Mouse (Mus musculus) cortical plate, adult 2 months (tissue): ENCODE results near the gene Nelfb. TPM values are rescaled to one million over a fixed set of nuclear protein-coding genes. Genes with fewer than 3 reads are reported as not detected.
"Not testable (repeated sequence)": the region's sequence is repeated elsewhere in the genome, so short reads cannot be mapped to it uniquely, and the experiment has no call there.

Experiments used
- H3K27ac ChIP-seq: fragments of 200-500 bp; 2 replicates; pipeline ENCODE4 v1.5.1; 2012; ENCODE audit warnings: low read length, control low read depth, inconsistent platforms; ENCODE audit not compliant: insufficient read depth
- H3K4me1 ChIP-seq: fragments of 200-500 bp; 2 replicates; pipeline ENCODE4 v1.6.1; 2011; ENCODE audit warnings: low read length; ENCODE audit not compliant: control insufficient read depth, insufficient read depth
- H3K4me3 ChIP-seq: fragments of 200-500 bp; 2 replicates; pipeline ENCODE4 v1.5.1; 2011; ENCODE audit warnings: mild to moderate bottlenecking, low read length, control low read depth; ENCODE audit not compliant: insufficient read depth
- CTCF ChIP-seq: fragments of 200-500 bp; IDR thresholded peaks from 2 replicates; pipeline ENCODE4 v1.5.1; 2011; ENCODE audit warnings: mild to moderate bottlenecking, control low read depth, low read length; ENCODE audit not compliant: insufficient read depth; ENCODE audit errors: extremely low read depth
- POLR2A ChIP-seq: fragments of 200-500 bp; IDR thresholded peaks from 2 replicates; pipeline ENCODE4 v1.6.1; 2011; ENCODE audit warnings: mild to moderate bottlenecking, low read length, control low read depth; ENCODE audit not compliant: insufficient read depth; ENCODE audit errors: extremely low read depth
- polyA plus RNA-seq: library from polyadenylated mRNA; depleted of rRNA; stranded (reverse); fragments of >200 nt; gene quantifications from 2 replicates; pipeline ENCODE4 v1.2.3, GENCODE M21; 2012; rRNA removed

The Nelfb gene
- 52.0 and 57.5 TPM in 2 replicates for polyA plus RNA-seq

GRCm38 (mm10) chr2:25211121-25211670, at the start of gene Nelfb:
Gene Nelfb (minus strand): TSS chr2:25211489.
- H3K4me1 ChIP-seq: peaks cover 8% of the 10 kb centered on the region; the same call in 1 of the 2 replicates
- peak within 1 kb of the TSS; percentile 99 for H3K4me3 ChIP-seq
- H3K27ac ChIP-seq: peak within 1 kb of the TSS; percentile 75
- TF ChIP-seq CTCF (no peak), POLR2A (peak; percentile 60; the same call in 1 of the 2 replicates)

- no peak overlapping the region for H3K4me3 ChIP-seq
- H3K27ac ChIP-seq: no peak overlapping the region
- no peak for TF ChIP-seq POLR2A
- peak; percentile 27; the same call in 1 of the 2 replicates for TF ChIP-seq CTCF
- peaks cover 6% of the 10 kb centered on the region; the same call in 1 of the 2 replicates for H3K4me1 ChIP-seq
These were observed 47.6 kb upstream of the Nelfb start for GRCm38 (mm10) chr2:25258887-25259286.

- H3K4me3 ChIP-seq, H3K4me1 ChIP-seq, H3K27ac ChIP-seq: not testable (repeated sequence)
These were observed 46.0 kb upstream of the Nelfb start for GRCm38 (mm10) chr2:25257250-25257649.

- peak overlapping the region; percentile 90; the same call in 1 of the 2 replicates for H3K4me3 ChIP-seq
- TF ChIP-seq CTCF: 0 out of 2 replicates have a peak, but pooled peaks have one; percentile 13
- H3K4me1 ChIP-seq, H3K27ac ChIP-seq: not testable (repeated sequence)
These were observed 45.3 kb upstream of the Nelfb start for GRCm38 (mm10) chr2:25256443-25257109.

- peak; percentile 69 for TF ChIP-seq POLR2A
- TF ChIP-seq CTCF: no peak
- H3K4me3 ChIP-seq: peak within 1 kb of the TSS; percentile 90
- H3K4me1 ChIP-seq: peaks cover 6% of the 10 kb centered on the region; the same call in 1 of the 2 replicates
- peak within 1 kb of the TSS; percentile 61 for H3K27ac ChIP-seq
These were observed 44.0 kb upstream of the Nelfb start, which contains the start of gene Tmem203 for GRCm38 (mm10) chr2:25255284-25255779. Gene Tmem203 (plus strand): TSS chr2:25255439.

- H3K27ac ChIP-seq: no peak overlapping the region
- H3K4me3 ChIP-seq: no peak overlapping the region
- TF ChIP-seq CTCF (no peak), POLR2A (no peak)
- peaks cover 6% of the 10 kb centered on the region; the same call in 1 of the 2 replicates for H3K4me1 ChIP-seq
These were observed 41.0 kb upstream of the Nelfb start for GRCm38 (mm10) chr2:25252331-25252730.

GRCm38 (mm10) chr2:25246183-25247072, 35.1 kb upstream of the Nelfb start, which contains the start of gene AL732309.1:
Gene AL732309.1 (minus strand): TSS chr2:25246863.
- TF ChIP-seq POLR2A (no peak), CTCF (no peak)
- H3K4me1 ChIP-seq: peaks cover 4% of the 10 kb centered on the region
- no peak within 1 kb of the TSS for H3K4me3 ChIP-seq
- no peak within 1 kb of the TSS for H3K27ac ChIP-seq

GRCm38 (mm10) chr2:25244144-25244543, 32.9 kb upstream of the Nelfb start:
- no peak for TF ChIP-seq POLR2A
- TF ChIP-seq CTCF: no peak
- Histone ChIP-seq H3K4me3 (no peak overlapping the region), H3K27ac (no peak overlapping the region), H3K4me1 (peaks cover 5% of the 10 kb centered on the region)

- TF ChIP-seq POLR2A (no peak), CTCF (no peak)
- Histone ChIP-seq H3K27ac (no peak overlapping the region), H3K4me3 (peak overlapping the region; percentile 80), H3K4me1 (peaks cover 5% of the 10 kb centered on the region)
These were observed 32.1 kb upstream of the Nelfb start for GRCm38 (mm10) chr2:25243342-25243741.
